Mouse (Mus musculus) forebrain, embryonic 12.5 days (tissue): Measurements from ENCODE around the gene Rora. TPM values are rescaled to one million over a fixed set of nuclear protein-coding genes. Genes with fewer than 3 reads are reported as not detected.

Source experiments
- ATAC-seq: fragments of 200-750 bp; cut with Nextera tagmentation; 2 replicates; pipeline ENCODE4 v1.8.0; 2017; ENCODE audit warnings: moderate TSS enrichment; ENCODE audit not compliant: low FRiP score
- H3K27ac ChIP-seq: fragments of 300-500 bp; sonication (generic); 2 replicates; pipeline ENCODE4 v1.5.1; 2016; ENCODE audit warnings: mild to moderate bottlenecking
- H3K27me3 ChIP-seq: fragments of 300-500 bp; sonication (generic); 2 replicates; pipeline ENCODE4 v1.6.1; 2016; ENCODE audit warnings: mild to moderate bottlenecking
- H3K36me3 ChIP-seq: fragments of 300-500 bp; sonication (generic); replicated peaks from 2 replicates; pipeline ENCODE4 v1.6.1; 2016; ENCODE audit warnings: mild to moderate bottlenecking
- H3K4me1 ChIP-seq: fragments of 300-500 bp; sonication (generic); 2 replicates; pipeline ENCODE4 v1.6.1; 2016
- H3K4me2 ChIP-seq: fragments of 300-500 bp; sonication (generic); 2 replicates; pipeline ENCODE4 v1.6.1; 2016; ENCODE audit warnings: mild to moderate bottlenecking, moderate library complexity
- H3K4me3 ChIP-seq: fragments of 300-500 bp; sonication (generic); replicated peaks from 2 replicates; pipeline ENCODE4 v1.5.1; 2016; ENCODE audit warnings: mild to moderate bottlenecking
- H3K9ac ChIP-seq: fragments of 300-500 bp; sonication (generic); 2 replicates; pipeline ENCODE4 v1.6.1; 2016; ENCODE audit warnings: mild to moderate bottlenecking
- H3K9me3 ChIP-seq: fragments of 300-500 bp; sonication (generic); 2 replicates; pipeline ENCODE4 v1.6.1; 2016
- WGBS: fragments of 180-500 bp; shearing (Covaris S2); methylation state at CpG from one replicate; pipeline ENCODE4 v1.1.7; 2016; 5-methylcytosine and 5-hydroxymethylcytosine counted together
- polyA plus RNA-seq: library from polyadenylated mRNA; unstranded; fragments of >200 nt; fragmentation: Nextera tagmentation; extraction: Ambion mirVana; gene quantifications from 2 replicates; pipeline ENCODE4 v1.2.1, GENCODE M21; 2016

Gene Rora
- polyA plus RNA-seq, 1 experiment from 2014 or later, result 7.3 TPM

- Histone ChIP-seq H3K27ac (no peak overlapping the region), H3K9ac (no peak overlapping the region), H3K4me1 (0 out of 2 replicates have a peak, but pooled peaks cover 6% of the 10 kb centered on the region), H3K4me3 (no peak overlapping the region), H3K4me2 (no peak overlapping the region), H3K36me3 (no peaks in the 10 kb centered on the region), H3K9me3 (no peaks in the 10 kb centered on the region), H3K27me3 (peaks cover 9% of the 10 kb centered on the region; the same call in 1 of the 2 replicates)
- 77% methylated on average over 6 of the region's 6 CpGs for whole genome bisulfite sequencing
- no peak for ATAC-seq
Observed at GRCm38 (mm10) chr9:68906361-68906883, 252.8 kb downstream of the Rora start.

GRCm38 (mm10) chr9:68912483-68913151, 259.0 kb downstream of the Rora start:
- no peak overlapping the region for H3K27ac ChIP-seq
- WGBS, result 61% methylated on average over 8 of the region's 8 CpGs
- no peak overlapping the region for H3K9ac ChIP-seq
- no peak for ATAC-seq
- H3K27me3 ChIP-seq, result 0 out of 2 replicates have a peak, but pooled peaks cover 3% of the 10 kb centered on the region
- H3K36me3 ChIP-seq, result no peaks in the 10 kb centered on the region
- H3K4me3 ChIP-seq, result no peak overlapping the region
- H3K4me2 ChIP-seq, result no peak overlapping the region
- H3K4me1 ChIP-seq, result peaks cover 9% of the 10 kb centered on the region; the same call in 1 of the 2 replicates
- no peaks in the 10 kb centered on the region for H3K9me3 ChIP-seq

DNA sequence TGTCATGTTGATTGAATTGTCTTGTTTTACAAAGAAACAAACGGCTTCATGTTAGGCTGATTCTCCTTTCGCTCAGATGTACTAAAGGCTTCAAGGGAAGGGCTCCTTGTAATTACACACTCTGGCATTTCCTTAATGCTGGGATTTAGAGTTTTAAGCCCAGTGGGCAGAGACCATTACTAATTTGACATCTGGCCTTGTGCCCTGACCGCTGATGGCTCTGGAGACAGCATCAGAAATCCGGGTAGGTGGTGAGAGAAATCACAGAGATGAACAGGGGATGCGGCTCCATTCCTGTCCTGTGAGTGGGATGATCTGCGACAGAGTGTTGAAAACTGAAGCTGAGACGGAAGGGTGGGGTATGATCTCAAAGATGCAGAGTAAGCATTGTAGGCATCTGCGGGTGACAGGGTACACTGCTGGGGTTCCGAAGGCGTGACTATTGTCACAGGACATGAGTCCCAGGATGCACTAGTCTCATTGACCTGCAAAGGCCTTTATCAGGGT, 259.7 kb downstream of the Rora start:
- 66% methylated on average over 10 of the region's 10 CpGs for WGBS
- H3K27me3 ChIP-seq, result 0 out of 2 replicates have a peak, but pooled peaks cover under 1% of the 10 kb centered on the region
- peaks cover 9% of the 10 kb centered on the region; the same call in 1 of the 2 replicates for H3K4me1 ChIP-seq
- no peak for ATAC-seq
- no peak overlapping the region for H3K4me2 ChIP-seq
- no peak overlapping the region for H3K27ac ChIP-seq
- H3K4me3 ChIP-seq, result no peak overlapping the region
- H3K9ac ChIP-seq, result no peak overlapping the region
- no peaks in the 10 kb centered on the region for H3K36me3 ChIP-seq
- H3K9me3 ChIP-seq, result no peaks in the 10 kb centered on the region

- Histone ChIP-seq H3K4me1 (peaks cover 9% of the 10 kb centered on the region; the same call in 1 of the 2 replicates), H3K27ac (no peak overlapping the region), H3K9me3 (no peaks in the 10 kb centered on the region), H3K36me3 (no peaks in the 10 kb centered on the region), H3K27me3 (no peaks in the 10 kb centered on the region), H3K9ac (no peak overlapping the region), H3K4me3 (no peak overlapping the region), H3K4me2 (no peak overlapping the region)
- 88% methylated on average over 4 of the region's 4 CpGs for WGBS
- ATAC-seq, result no peak
Observed at GRCm38 (mm10) chr9:68914541-68915275, 261.1 kb downstream of the Rora start.

DNA sequence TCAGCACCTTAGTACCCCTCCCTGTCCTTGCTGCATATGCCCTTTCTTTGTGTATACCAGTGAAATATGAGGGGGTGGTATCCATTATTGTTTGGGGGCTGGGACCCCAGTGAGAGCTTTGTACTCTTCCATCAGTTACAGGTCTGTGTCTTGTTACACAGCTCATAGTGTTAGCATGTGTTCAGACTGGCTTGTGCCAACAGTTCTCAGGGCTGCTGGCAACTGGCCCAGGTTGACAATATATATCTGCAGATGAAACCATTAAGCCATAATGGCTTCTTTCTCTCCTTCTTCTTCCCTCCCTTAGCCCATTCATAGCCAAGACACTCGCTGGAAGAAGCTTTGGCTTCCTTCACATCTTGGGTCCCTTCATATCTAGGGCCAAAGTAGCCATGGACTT, 263.2 kb downstream of the Rora start:
- Histone ChIP-seq H3K27ac (no peak overlapping the region), H3K9me3 (no peaks in the 10 kb centered on the region), H3K9ac (no peak overlapping the region), H3K4me2 (no peak overlapping the region), H3K27me3 (no peaks in the 10 kb centered on the region), H3K36me3 (no peaks in the 10 kb centered on the region), H3K4me1 (peaks cover 9% of the 10 kb centered on the region; the same call in 1 of the 2 replicates), H3K4me3 (no peak overlapping the region)
- 68% methylated on average over 1 of the region's 1 CpGs for WGBS
- ATAC-seq, result no peak

DNA sequence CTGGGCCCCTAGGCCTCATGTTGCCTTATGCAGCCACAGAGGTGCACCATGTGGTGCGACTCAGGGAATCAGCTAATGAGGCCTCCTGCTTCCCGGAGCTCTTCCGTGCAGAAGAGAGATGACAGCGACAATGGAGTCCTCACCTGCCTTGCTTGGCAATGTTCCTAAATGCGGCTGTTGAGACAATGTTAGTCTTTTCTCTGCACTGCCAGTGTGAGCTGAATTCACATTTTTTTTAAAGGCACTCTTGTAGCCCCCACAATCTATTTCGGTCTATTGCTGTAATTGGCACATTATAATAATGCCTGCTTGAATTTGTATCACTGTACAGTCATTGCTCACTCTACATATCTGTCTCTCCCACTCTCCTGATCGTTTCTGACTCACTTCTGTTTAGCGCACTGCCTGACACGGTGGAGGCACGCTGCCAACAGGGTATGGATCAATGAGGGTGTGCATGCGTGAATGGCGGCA, 269.6 kb downstream of the Rora start:
- Histone ChIP-seq H3K9me3 (no peaks in the 10 kb centered on the region), H3K4me3 (no peak overlapping the region), H3K27ac (no peak overlapping the region), H3K4me1 (no peaks in the 10 kb centered on the region; the same call in 1 of the 2 replicates), H3K4me2 (no peak overlapping the region), H3K27me3 (no peaks in the 10 kb centered on the region), H3K9ac (no peak overlapping the region), H3K36me3 (no peaks in the 10 kb centered on the region)
- WGBS, result 71% methylated on average over 12 of the region's 12 CpGs
- ATAC-seq, result peak; percentile 23; the same call in 1 of the 2 replicates

DNA sequence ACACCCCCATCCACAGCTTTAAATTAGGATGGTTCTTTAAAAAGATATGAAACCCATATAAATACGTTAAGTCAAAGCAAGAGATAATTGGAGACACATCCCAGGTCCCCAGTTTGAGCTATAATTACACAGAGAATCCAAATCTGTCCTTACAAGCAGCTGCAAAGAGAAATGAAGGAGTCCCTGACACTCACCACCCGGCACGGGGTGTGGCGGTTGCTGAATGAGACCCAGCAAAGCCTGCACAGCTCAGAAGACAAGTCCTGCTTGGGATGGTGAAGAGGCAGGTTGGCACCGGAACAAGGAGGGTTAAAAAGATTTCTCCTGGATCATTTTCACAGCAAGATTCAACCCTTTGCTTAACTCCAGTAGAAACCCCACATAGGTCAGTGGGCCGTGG, 272.8 kb downstream of the Rora start:
- no peak for ATAC-seq
- Histone ChIP-seq H3K4me2 (no peak overlapping the region), H3K4me3 (no peak overlapping the region), H3K9me3 (no peaks in the 10 kb centered on the region), H3K27me3 (no peaks in the 10 kb centered on the region), H3K27ac (no peak overlapping the region), H3K4me1 (peaks cover 8% of the 10 kb centered on the region; the same call in 1 of the 2 replicates), H3K36me3 (no peaks in the 10 kb centered on the region), H3K9ac (no peak overlapping the region)
- 89% methylated on average over 6 of the region's 6 CpGs for WGBS

DNA sequence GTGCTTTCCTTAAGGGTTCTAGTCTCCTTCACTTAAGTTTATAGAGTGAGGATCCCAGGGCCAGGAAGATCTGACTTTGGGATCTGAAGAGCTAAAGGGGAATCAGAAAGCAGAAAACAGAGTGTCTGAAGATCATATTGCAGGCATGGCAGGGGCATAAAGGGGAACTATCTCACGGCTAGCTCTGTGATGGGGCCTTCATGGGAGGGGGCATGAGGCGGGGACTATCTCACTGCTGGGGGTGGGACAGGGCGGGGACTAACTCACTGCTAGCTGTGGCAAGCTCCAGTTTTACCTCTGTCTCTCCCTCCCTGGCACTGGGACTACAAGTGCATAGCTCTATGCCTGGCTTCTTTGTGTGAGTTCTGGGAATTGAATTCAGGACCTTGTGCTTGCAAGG, 279.6 kb downstream of the Rora start:
- peaks cover 8% of the 10 kb centered on the region; the same call in 1 of the 2 replicates for H3K4me1 ChIP-seq
- no peak for ATAC-seq
- no peaks in the 10 kb centered on the region for H3K9me3 ChIP-seq
- no peaks in the 10 kb centered on the region for H3K27me3 ChIP-seq
- no peak overlapping the region for H3K27ac ChIP-seq
- no peak overlapping the region for H3K9ac ChIP-seq
- no peak overlapping the region for H3K4me2 ChIP-seq
- H3K4me3 ChIP-seq, result no peak overlapping the region
- H3K36me3 ChIP-seq, result no peaks in the 10 kb centered on the region
- 61% methylated on average over 3 of the region's 3 CpGs for WGBS

DNA sequence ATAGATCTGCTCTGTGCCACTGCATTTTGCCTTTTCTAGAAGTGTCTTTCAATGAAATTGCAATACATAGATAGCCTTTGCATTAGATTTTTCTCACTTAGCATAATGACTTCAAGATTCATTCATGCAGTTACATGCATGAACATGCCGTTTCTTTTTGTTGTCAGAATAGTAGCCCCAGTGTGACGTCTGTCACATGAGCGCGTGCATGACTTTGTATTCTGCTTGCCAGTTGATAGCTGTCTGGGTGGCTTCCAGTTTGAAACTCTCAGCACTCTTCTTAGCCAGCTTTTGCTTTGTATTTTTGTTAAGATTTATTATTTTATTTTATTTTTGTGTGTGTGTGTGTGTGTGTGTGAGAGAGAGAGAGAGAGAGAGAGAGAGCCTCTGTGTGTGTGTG, 280.7 kb downstream of the Rora start:
- H3K27me3 ChIP-seq, result no peaks in the 10 kb centered on the region
- no peak overlapping the region for H3K9ac ChIP-seq
- H3K4me3 ChIP-seq, result no peak overlapping the region
- H3K4me1 ChIP-seq, result peaks cover 8% of the 10 kb centered on the region; the same call in 1 of the 2 replicates
- WGBS, result 79% methylated on average over 4 of the region's 4 CpGs
- H3K36me3 ChIP-seq, result no peaks in the 10 kb centered on the region
- H3K27ac ChIP-seq, result no peak overlapping the region
- H3K9me3 ChIP-seq, result no peaks in the 10 kb centered on the region
- no peak for ATAC-seq
- no peak overlapping the region for H3K4me2 ChIP-seq

DNA sequence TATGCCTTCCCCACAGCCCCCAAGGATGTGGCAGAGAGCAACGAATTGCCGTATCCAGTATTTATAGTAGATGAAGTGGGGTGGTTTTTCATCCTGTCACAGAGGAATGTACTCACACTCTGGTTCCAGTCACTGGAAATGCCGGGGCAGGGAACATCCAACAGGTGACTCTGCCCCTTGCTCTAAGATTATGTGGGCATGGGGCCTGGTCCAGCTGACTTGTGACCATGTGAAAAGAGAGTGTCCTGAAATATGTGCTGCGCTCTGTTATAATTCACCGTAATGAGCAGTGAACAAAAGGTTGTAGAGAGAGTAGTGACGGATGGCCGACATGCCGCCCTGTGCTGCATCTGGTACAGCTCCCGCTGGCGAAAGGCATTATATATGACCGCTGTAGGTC, 282.0 kb downstream of the Rora start:
- no peaks in the 10 kb centered on the region for H3K27me3 ChIP-seq
- 93% methylated on average over 11 of the region's 11 CpGs for WGBS
- H3K9me3 ChIP-seq, result no peaks in the 10 kb centered on the region
- no peak overlapping the region for H3K27ac ChIP-seq
- H3K36me3 ChIP-seq, result no peaks in the 10 kb centered on the region
- H3K9ac ChIP-seq, result no peak overlapping the region
- no peak for ATAC-seq
- no peaks in the 10 kb centered on the region for H3K4me1 ChIP-seq
- H3K4me2 ChIP-seq, result no peak overlapping the region
- H3K4me3 ChIP-seq, result no peak overlapping the region

DNA sequence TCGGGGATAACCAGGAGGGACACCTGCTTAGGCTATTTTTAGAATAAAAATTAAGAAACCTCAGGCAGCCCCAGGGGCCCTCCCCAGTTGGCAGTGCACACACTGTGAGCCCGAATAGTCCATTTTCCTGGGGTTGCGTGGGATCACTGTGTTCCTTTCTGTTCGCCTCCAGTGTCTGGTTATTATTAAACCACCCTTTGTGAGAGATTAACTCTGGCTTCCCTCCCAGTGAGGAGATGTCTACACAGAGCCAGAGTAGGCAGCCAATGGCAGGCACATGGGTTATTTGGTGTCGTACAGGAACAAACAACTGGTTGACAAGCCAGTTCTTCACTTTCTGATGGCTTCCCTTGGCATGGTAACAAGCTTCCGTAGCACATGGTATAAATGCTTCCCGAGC, 287.5 kb downstream of the Rora start:
- Histone ChIP-seq H3K9ac (no peak overlapping the region), H3K9me3 (no peaks in the 10 kb centered on the region), H3K4me2 (no peak overlapping the region), H3K4me3 (no peak overlapping the region), H3K27ac (no peak overlapping the region), H3K4me1 (0 out of 2 replicates have a peak, but pooled peaks cover 10% of the 10 kb centered on the region), H3K27me3 (peaks cover 11% of the 10 kb centered on the region), H3K36me3 (no peaks in the 10 kb centered on the region)
- ATAC-seq, result no peak
- 73% methylated on average over 7 of the region's 7 CpGs for WGBS

GRCm38 (mm10) chr9:68942595-68943011, 289.0 kb downstream of the Rora start:
- H3K36me3 ChIP-seq, result no peaks in the 10 kb centered on the region
- no peak overlapping the region for H3K4me3 ChIP-seq
- H3K27ac ChIP-seq, result no peak overlapping the region
- H3K27me3 ChIP-seq, result peaks cover 21% of the 10 kb centered on the region
- ATAC-seq, result no peak
- H3K9ac ChIP-seq, result no peak overlapping the region
- H3K4me2 ChIP-seq, result no peak overlapping the region
- H3K9me3 ChIP-seq, result no peaks in the 10 kb centered on the region
- peaks cover 11% of the 10 kb centered on the region for H3K4me1 ChIP-seq
- WGBS, result 65% methylated on average over 4 of the region's 4 CpGs
